Mouse (Mus musculus) limb, embryonic 11.5 days (tissue): ENCODE data around the gene Znfx1. TPM values are rescaled to one million over a fixed set of nuclear protein-coding genes. Genes with fewer than 3 reads are reported as not detected.

Source experiments
- ATAC-seq: fragments of 200-750 bp; cut with Nextera tagmentation; 2 replicates; pipeline ENCODE4 v1.8.0; 2017; ENCODE audit warnings: low read depth; ENCODE audit not compliant: insufficient number of reproducible peaks, low FRiP score, low TSS enrichment
- DNase-seq: peaks from one replicate; pipeline ENCODE4 v3.0.0-alpha.2; 2015; ENCODE audit warnings: low spot score
- H3K27ac ChIP-seq: fragments of 300-500 bp; sonication (generic); replicated peaks from 2 replicates; pipeline ENCODE4 v1.5.1; 2014; ENCODE audit warnings: low read depth, mild to moderate bottlenecking, low read length
- H3K27me3 ChIP-seq: fragments of 300-500 bp; sonication (generic); 2 replicates; pipeline ENCODE4 v1.6.1; 2014; ENCODE audit warnings: mild to moderate bottlenecking, low read length, mixed read lengths; ENCODE audit not compliant: control insufficient read depth, insufficient read depth
- H3K36me3 ChIP-seq: fragments of 300-500 bp; sonication (generic); 2 replicates; pipeline ENCODE4 v1.6.1; 2014; ENCODE audit warnings: mild to moderate bottlenecking, low read length, moderate library complexity, mixed read lengths; ENCODE audit not compliant: control insufficient read depth, insufficient read depth
- H3K4me1 ChIP-seq: fragments of 300-500 bp; sonication (generic); 2 replicates; pipeline ENCODE4 v1.6.1; 2014; ENCODE audit warnings: low read length, mixed read lengths; ENCODE audit not compliant: control insufficient read depth, insufficient read depth
- H3K4me2 ChIP-seq: fragments of 300-500 bp; sonication (generic); 2 replicates; pipeline ENCODE4 v1.6.1; 2014; ENCODE audit warnings: low read depth, mild to moderate bottlenecking, moderate library complexity; ENCODE audit not compliant: severe bottlenecking
- H3K4me3 ChIP-seq: fragments of 300-500 bp; sonication (generic); 2 replicates; pipeline ENCODE4 v1.5.1; 2014; ENCODE audit warnings: low read depth, low read length
- H3K9ac ChIP-seq: fragments of 300-500 bp; sonication (generic); 2 replicates; pipeline ENCODE4 v1.6.1; 2014; ENCODE audit warnings: mild to moderate bottlenecking, low read length
- H3K9me3 ChIP-seq: fragments of 300-500 bp; sonication (generic); 2 replicates; pipeline ENCODE4 v1.6.1; 2016; ENCODE audit warnings: low read length; ENCODE audit not compliant: control insufficient read depth
- WGBS: fragments of 180-500 bp; shearing (Covaris S2); extraction: QIAGEN DNeasy Blood & Tissue Kit; methylation state at CpG from one replicate; pipeline ENCODE4 v1.1.7; 2014; 5-methylcytosine and 5-hydroxymethylcytosine counted together
- polyA plus RNA-seq: library from polyadenylated mRNA; unstranded; fragments of >200 nt; fragmentation: Nextera tagmentation; extraction: Ambion mirVana; gene quantifications from 2 replicates; pipeline ENCODE4 v1.2.1, GENCODE M21; 2014

Gene Znfx1
- polyA plus RNA-seq, 1 experiment from 2014 or later, result 4.7 TPM

GRCm38 (mm10) chr2:167077199-167077962, 14.6 kb upstream of the Znfx1 start:
- 90% methylated on average over 11 of the region's 11 CpGs for WGBS
- Histone ChIP-seq H3K9me3 (no peaks in the 10 kb centered on the region), H3K9ac (no peak overlapping the region), H3K4me2 (no peak overlapping the region), H3K36me3 (no peaks in the 10 kb centered on the region), H3K27ac (no peak overlapping the region), H3K4me1 (peaks cover 8% of the 10 kb centered on the region; the same call in 1 of the 2 replicates), H3K27me3 (no peaks in the 10 kb centered on the region), H3K4me3 (no peak overlapping the region)
- ATAC-seq (no peak), DNase-seq (no peak)

GRCm38 (mm10) chr2:167076759-167077158, 13.9 kb upstream of the Znfx1 start:
- ATAC-seq (no peak), DNase-seq (no peak)
- Histone ChIP-seq H3K4me3 (no peak overlapping the region), H3K27ac (no peak overlapping the region), H3K9me3 (no peaks in the 10 kb centered on the region), H3K4me1 (peaks cover 4% of the 10 kb centered on the region; the same call in 1 of the 2 replicates), H3K9ac (no peak overlapping the region), H3K36me3 (no peaks in the 10 kb centered on the region), H3K4me2 (no peak overlapping the region), H3K27me3 (no peaks in the 10 kb centered on the region)
- 76% methylated on average over 2 of the region's 2 CpGs for WGBS

- 94% methylated on average over 4 of the region's 4 CpGs for WGBS
- Histone ChIP-seq H3K9ac (no peak overlapping the region), H3K4me2 (no peak overlapping the region), H3K36me3 (no peaks in the 10 kb centered on the region), H3K9me3 (no peaks in the 10 kb centered on the region), H3K4me1 (no peaks in the 10 kb centered on the region; the same call in 1 of the 2 replicates), H3K27me3 (no peaks in the 10 kb centered on the region), H3K4me3 (no peak overlapping the region), H3K27ac (no peak overlapping the region)
- no peak for DNase-seq
- ATAC-seq, result no peak
These were observed 13.5 kb upstream of the Znfx1 start for GRCm38 (mm10) chr2:167076352-167076751.

- no peak for ATAC-seq
- DNase-seq, result no peak
- no peak overlapping the region for H3K4me3 ChIP-seq
- no peaks in the 10 kb centered on the region for H3K4me1 ChIP-seq
- no peak overlapping the region for H3K9ac ChIP-seq
- H3K36me3 ChIP-seq, result no peaks in the 10 kb centered on the region
- no peaks in the 10 kb centered on the region for H3K27me3 ChIP-seq
- no peak overlapping the region for H3K27ac ChIP-seq
- H3K4me2 ChIP-seq, result no peak overlapping the region
- WGBS, result 91% methylated on average over 5 of the region's 5 CpGs
- no peaks in the 10 kb centered on the region for H3K9me3 ChIP-seq
These were observed 11.8 kb upstream of the Znfx1 start for GRCm38 (mm10) chr2:167074587-167074986.

- H3K27me3 ChIP-seq, result no peaks in the 10 kb centered on the region
- H3K9ac ChIP-seq, result no peak overlapping the region
- 10% methylated on average over 22 of the region's 22 CpGs for WGBS
- no peak overlapping the region for H3K27ac ChIP-seq
- peak overlapping the region; percentile 27 for H3K4me3 ChIP-seq
- peak overlapping the region; percentile 47 for H3K4me2 ChIP-seq
- peak; percentile 98 for DNase-seq
- H3K36me3 ChIP-seq, result no peaks in the 10 kb centered on the region
- peak; percentile 88 for ATAC-seq
- H3K4me1 ChIP-seq, result no peaks in the 10 kb centered on the region
- H3K9me3 ChIP-seq, result no peaks in the 10 kb centered on the region
These were observed 9.1 kb upstream of the Znfx1 start for GRCm38 (mm10) chr2:167071641-167072601.

GRCm38 (mm10) chr2:167071266-167071640, 8.4 kb upstream of the Znfx1 start:
- H3K9ac ChIP-seq, result no peak overlapping the region
- H3K27me3 ChIP-seq, result no peaks in the 10 kb centered on the region
- H3K4me2 ChIP-seq, result peak overlapping the region; percentile 47
- H3K9me3 ChIP-seq, result no peaks in the 10 kb centered on the region
- no peak for ATAC-seq
- H3K36me3 ChIP-seq, result no peaks in the 10 kb centered on the region
- WGBS, result 20% methylated on average over 12 of the region's 12 CpGs
- H3K27ac ChIP-seq, result no peak overlapping the region
- H3K4me1 ChIP-seq, result no peaks in the 10 kb centered on the region
- peak overlapping the region; percentile 27 for H3K4me3 ChIP-seq
- no peak for DNase-seq

GRCm38 (mm10) chr2:167070341-167070740, 7.5 kb upstream of the Znfx1 start:
- peaks cover 6% of the 10 kb centered on the region for H3K4me1 ChIP-seq
- H3K27me3 ChIP-seq, result no peaks in the 10 kb centered on the region
- no peak overlapping the region for H3K4me3 ChIP-seq
- no peak for DNase-seq
- H3K9ac ChIP-seq, result no peak overlapping the region
- H3K36me3 ChIP-seq, result peaks cover 8% of the 10 kb centered on the region
- WGBS, result 87% methylated on average over 6 of the region's 6 CpGs
- no peak overlapping the region for H3K27ac ChIP-seq
- H3K9me3 ChIP-seq, result no peaks in the 10 kb centered on the region
- ATAC-seq, result no peak
- no peak overlapping the region for H3K4me2 ChIP-seq

- ATAC-seq (no peak), DNase-seq (no peak)
- WGBS, result 58% methylated on average over 6 of the region's 6 CpGs
- Histone ChIP-seq H3K9ac (no peak overlapping the region), H3K27ac (no peak overlapping the region), H3K9me3 (no peaks in the 10 kb centered on the region), H3K4me2 (no peak overlapping the region), H3K4me3 (no peak overlapping the region), H3K4me1 (peaks cover 11% of the 10 kb centered on the region), H3K27me3 (no peaks in the 10 kb centered on the region), H3K36me3 (peaks cover 16% of the 10 kb centered on the region)
These were observed 4.8 kb upstream of the Znfx1 start for GRCm38 (mm10) chr2:167067575-167067974.
